Mouse (Mus musculus) ZHBTc4 (cell line): ENCODE data around the gene Asna1.

Experiments used
- DNase-seq: peaks from one replicate; pipeline ENCODE4 v3.0.0-alpha.2; 2011; ENCODE audit warnings: low read depth, low spot score

The Asna1 gene

DNA sequence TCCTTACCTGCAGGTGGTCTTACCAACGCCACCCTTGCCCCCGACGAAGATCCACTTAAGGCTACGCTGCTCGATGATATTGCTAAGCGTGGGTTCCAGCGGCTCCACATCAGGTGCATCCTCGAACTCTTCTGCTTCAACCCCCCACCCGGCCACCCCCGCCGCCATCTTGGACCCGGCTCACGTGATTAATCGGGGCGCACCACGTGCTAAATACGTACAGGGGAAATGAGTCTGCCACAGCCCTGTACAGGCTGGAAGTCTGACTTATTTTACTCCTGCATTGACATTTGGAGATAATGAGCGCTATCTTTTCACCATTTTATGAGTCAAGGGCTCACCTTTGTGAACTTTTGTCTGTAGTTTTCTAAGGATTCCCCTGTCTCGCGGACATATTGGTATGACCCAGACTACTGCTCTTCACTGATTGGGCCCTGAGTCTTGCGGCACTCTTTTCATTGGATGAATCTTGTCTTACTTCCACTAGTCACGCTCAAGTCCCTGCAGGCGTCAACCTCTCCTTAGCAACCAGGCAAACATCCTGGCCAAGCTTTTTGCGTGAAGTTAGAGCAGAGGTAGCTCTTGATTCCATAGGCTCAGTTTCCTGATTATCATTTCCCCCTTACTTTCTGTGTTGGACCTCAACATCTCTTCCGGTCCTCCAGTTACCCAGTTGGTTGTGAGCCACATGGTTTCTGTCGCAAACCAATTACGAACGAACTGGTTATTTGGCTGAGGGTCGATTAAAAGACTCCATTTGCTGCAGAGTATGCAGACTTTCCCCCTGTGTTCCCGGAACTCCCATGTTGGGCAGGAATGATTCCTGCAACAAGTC, at the start of gene Asna1:
TSS of gene Asna1 (minus strand) at position 184 of the 835 bp plus-strand sequence.
- peak; percentile 95 for DNase-seq

DNA sequence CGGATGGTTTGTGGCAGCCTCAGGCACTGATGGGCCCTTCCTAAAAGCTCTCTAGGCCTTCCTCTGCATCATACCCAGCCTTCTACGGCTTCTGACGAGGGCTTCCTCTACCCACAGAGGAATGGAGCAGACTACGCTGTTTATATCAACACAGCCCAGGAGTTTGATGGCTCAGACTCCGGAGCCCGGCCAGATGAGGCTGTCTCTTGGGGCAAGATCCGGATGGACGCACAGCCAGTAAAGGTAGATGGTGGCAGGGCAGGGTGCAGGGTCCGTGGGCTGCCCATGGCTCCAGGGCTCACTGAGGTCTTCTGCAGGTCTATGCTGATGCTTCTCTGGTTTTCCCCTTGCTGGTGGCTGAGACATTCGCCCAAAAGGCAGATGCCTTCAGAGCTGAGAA, 49.5 kb upstream of the Asna1 start:
- DNase-seq: no peak

- DNase-seq: no peak
Observed at GRCm38 (mm10) chr8:85074167-85074566, 49.1 kb upstream of the Asna1 start.

DNA sequence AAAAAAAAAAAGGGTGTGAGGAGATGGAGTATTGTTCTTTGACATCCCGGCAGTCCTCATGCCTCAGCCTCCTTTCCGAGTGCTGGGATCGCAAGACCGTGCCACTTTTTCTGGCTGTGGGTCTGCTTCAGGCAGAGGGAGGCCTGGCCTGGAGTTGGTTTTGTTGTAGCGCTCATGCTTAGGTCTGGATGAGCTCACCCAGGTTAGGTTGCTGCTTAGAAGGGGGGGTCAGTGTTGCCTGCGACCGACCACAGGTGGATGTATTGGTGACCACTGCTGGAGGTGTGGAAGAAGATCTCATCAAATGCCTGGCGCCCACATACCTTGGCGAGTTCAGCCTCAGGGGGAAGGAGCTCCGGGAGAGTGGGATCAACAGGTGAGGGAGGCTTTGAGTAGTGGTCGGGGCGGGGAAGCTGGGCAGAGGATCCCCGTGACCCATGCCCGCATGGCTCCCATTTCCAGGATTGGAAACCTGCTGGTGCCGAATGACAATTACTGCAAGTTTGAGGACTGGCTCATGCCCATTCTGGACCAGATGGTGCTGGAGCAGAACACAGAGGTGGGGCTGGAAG, 48.0 kb upstream of the Asna1 start:
- DNase-seq: no peak

GRCm38 (mm10) chr8:85072364-85072929, 47.4 kb upstream of the Asna1 start:
- no peak for DNase-seq

DNA sequence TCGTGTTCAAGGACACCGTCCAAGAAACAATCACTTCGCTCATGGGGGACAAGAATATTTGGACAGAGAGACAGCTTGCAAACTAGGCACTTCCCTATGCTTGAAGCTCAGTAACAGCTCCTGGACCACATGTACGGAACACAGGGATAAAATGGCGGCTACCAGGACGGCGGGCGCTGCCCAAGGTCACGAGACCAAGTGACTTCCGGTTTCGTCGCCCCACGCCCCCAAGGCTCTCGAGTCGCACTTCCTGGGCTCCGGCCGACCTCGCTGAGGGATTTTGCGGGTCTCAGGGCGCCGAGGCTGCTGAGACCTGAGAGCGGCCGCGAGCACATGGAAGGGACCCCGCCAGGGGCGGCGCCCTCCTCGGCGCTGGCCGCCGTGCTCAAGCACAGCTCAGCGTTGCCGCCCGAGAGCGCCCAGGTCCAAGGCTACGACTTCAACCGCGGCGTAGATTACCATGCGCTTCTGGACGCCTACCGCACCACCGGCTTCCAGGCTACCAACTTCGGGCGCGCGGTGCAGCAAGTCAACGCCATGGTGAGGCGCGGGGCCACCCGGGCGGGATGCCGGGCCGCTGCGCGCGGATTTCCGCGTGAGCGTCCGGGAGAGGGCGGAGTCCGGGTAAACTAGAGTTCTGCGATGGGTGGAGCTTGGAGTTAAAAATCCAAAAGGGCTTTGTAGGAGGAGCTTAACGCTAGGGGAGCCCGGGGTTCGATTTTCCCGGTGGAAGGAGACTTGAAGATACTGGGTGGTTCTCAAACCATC, 46.6 kb upstream of the Asna1 start, which contains the start of gene Dhps:
TSS of gene Dhps (plus strand) at position 244 of the 768 bp plus-strand sequence.
- peak; percentile 96 for DNase-seq

- no peak for DNase-seq
Observed at GRCm38 (mm10) chr8:85071041-85071440, 46.0 kb upstream of the Asna1 start.

- no peak for DNase-seq
Observed at GRCm38 (mm10) chr8:85067982-85068381, 42.9 kb upstream of the Asna1 start, which contains the start of gene Gm5741. Gm5741 (minus strand) TSS chr8:85067982.

DNA sequence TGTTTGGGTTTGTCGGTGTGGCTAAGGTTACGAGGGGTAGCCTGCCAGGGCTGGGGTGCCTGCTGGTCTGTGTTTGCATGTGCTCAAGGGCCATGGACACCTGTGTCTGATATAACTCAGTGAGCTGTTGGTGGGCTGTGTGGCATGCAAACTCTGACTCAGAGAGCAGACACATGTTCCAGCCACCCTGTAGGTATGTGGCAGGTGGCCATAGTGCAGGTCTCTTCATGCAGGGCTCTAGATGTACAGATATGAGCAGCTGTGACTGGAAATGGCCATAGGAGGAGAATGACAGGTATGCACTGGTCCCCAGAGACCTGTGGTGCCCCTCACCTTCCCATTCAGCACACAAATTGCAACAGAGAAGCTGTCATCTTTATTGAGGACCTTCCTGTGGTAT, 42.1 kb upstream of the Asna1 start:
- no peak for DNase-seq

DNA sequence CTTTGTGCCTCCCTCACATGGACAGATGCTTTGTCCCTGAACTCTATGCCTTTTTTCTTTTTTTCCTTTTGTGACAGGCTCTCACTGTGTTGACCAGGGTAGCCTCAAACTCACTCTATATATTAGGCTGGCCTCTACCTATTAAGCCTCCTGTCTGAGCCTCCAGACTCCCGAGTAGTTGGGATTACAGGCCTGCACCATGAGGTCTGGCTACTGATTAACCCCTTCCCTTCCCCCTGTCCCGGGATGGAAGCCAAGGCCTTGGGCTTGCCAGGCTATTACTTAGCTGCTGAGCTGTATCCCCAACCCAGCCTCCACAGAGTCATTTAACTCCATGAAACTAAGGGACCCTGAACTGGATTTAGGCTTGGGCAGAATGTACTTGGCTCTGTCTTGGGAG, 40.1 kb upstream of the Asna1 start:
- DNase-seq: no peak

- DNase-seq: no peak
Observed at GRCm38 (mm10) chr8:85062603-85063002, 37.5 kb upstream of the Asna1 start.

DNA sequence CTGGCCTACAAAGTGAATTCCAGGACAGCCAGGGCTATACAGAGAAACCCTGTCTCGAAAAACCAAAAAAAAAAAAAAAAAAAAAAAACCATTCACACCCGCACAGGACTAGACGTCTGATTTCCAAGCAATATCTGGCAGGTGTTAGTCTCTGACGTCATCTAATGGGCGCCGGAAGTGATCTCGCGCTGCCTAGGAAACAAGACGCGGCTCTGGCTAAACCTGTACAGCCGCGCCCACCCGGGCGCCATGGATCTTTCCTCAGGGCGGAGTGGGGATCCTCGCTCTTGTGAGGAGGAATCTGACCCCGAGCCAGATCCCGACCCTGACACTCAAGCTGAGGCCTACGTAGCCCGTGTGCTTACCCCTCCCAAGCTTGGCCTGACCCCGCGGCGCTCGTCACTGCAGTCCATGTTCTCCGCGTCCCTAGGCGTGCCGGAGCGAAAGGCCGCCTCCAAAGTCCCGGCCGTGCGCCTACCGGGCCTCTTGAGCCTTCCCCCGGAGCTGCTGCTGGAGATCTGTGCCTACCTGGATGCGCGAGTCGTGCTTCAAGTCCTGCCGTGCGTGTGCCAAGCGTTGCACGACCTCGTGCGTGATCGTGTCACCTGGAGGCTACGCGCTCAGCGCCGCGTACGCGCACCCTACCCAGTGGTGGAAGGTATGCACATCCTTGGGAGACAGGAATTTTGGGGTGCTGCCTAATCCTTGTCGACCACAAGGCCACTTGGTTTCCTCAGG, 35.0 kb upstream of the Asna1 start, which contains the start of gene Fbxw9:
TSS of gene Fbxw9 (plus strand) at position 177 of the 738 bp plus-strand sequence.
- peak; percentile 96 for DNase-seq

DNA sequence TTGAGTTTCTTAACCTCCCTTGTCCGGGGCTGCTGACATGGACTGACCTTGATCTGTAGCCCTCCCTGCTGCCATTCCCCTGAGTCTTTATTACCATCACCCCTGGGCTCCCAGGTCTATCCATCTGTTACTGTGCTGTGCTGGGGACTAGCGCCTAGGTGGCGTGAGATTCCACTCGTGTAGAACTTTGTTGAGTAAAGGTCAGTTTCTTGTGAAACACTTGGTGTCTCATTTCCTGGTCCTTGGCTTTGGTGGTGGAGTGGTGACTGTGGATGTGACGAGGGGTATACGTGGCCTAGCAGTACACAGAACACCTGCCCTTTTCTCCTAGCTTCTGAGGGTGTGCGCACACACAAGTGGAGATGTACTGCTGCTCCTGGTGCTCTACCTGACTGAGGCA, 32.3 kb upstream of the Asna1 start:
- DNase-seq: no peak

- no peak for DNase-seq
Observed at GRCm38 (mm10) chr8:85043619-85044018, 18.5 kb upstream of the Asna1 start.

GRCm38 (mm10) chr8:85037681-85038531, 12.8 kb upstream of the Asna1 start:
- peak; percentile 58 for DNase-seq

DNA sequence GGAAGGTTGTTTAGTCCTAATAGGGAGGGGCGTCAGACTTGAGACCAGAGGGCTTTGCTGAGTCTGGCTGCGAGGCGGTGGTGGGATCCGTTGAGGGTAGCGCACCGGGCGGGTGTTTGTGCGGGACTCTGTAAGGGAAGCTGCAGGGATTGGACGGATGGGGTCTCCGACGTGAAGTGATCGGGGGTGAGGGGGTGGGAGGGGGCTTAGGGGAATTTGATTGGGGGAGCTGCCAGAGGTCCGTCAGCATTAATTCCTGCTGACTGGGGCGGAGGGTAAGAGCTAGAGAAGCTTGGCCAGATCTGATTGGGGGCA, 12.2 kb upstream of the Asna1 start:
- DNase-seq: peak; percentile 86

DNA sequence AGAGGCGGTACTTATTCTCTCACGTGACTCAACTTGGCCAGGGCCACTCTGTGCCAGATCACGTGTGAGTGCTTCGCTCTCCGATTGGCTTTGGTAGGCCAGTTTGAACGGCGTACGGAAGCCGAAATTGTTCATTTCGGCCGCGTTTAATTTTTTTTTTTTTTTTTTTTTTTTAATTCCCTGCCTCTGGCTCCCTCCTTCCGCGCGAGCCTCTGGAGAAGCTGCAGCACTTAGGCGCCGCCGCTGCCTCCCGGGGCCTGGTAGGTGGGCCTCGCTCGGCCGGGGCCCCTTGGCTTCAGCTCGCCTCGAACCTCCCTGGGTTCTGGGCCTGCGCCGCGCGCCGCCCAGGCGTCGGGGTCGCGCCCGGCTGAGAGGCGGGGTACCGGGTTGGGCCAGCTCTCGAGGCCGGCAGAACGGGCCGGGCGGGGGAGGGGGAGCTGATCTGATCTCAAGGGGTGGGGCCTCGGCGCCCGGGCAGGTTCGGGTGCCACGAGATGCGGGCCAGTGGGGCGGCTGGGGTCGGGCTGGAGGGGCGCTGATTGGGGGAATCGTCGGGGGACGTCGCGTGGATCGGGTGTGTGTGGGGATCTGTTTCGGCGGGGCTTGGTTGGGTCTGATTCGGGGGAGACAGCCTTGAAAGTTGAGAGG, 11.8 kb upstream of the Asna1 start, which contains the start of gene Tnpo2:
TSS of gene Tnpo2 (plus strand) at position 198 of the 648 bp plus-strand sequence.
- DNase-seq: peak; percentile 98

DNA sequence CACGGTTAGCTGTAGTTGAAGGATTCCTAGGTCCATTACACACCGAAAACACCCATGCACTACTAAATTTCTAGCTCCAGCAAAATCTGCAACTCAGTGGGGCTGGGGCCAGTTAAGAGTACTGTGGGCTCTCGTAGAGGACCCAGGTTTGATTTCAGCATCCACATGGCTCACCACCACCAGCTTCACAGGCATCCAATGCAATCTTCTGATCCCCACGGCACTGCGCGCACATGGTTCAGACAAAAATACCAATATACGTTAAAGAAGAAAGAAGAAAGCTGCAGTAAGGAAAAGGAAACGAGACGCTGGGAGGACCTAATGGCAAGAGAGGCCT, 11.3 kb upstream of the Asna1 start:
- DNase-seq: no peak

GRCm38 (mm10) chr8:85035728-85036310, 10.7 kb upstream of the Asna1 start:
- peak; percentile 34 for DNase-seq
